Mouse (Mus musculus) right cerebral cortex, postnatal 36 days (tissue): ENCODE measurements around the gene Nrbf2.

Experiments used
- DNase-seq, 2 experiments: peaks; one replicate each; pipeline ENCODE4 v3.0.0; 2022; ENCODE audit warnings: low spot score in 2 of 2, mixed read lengths in 1 of 2

The Nrbf2 gene

DNA sequence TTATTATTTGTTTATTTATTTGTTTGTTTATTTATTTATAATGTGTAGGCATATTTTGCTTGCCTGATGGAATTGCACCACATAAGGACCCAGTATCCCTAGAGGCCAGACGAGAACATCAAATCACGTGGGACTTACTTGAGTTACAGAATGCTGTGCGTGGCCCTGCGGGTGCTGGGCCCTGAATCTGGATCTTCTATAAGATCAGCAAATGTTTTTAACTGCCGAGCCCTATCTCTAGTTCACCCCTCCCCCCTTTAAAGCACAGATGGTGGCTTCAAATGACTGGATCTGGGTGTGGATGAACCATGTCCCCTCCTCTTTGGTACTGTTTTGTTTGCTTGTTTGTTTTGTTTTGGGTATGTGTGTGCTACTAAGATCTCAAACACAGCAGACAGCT, 10.2 kb upstream of the Nrbf2 start:
- no peak for DNase-seq

GRCm38 (mm10) chr10:67291087-67291486, 6.0 kb upstream of the Nrbf2 start:
- DNase-seq, result no peak

GRCm38 (mm10) chr10:67290622-67291021, 5.5 kb upstream of the Nrbf2 start:
- no peak for DNase-seq

- peak; percentile 53 to 72 for DNase-seq
Measured at GRCm38 (mm10) chr10:67287877-67288276, 2.8 kb upstream of the Nrbf2 start.

DNA sequence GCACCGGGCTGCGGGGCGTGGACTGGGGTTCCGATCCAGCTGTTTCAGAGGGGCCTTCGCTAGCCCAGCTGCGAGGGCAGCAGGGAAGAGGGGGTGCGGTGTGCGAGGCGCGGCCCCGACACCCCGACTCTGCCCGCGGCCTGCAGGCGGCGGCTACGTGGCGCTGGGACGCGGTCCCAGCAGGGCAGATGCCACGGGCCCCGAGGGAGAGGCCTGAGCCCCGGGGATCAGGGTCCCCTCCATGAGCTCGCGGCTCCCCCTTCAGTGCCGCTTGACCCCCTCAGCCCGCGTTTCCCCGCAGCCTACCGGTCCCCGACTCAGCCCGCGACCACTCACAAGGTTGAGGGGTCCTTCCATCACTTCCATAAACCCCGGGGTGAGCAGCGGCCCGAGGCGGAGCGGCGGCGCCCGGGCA, 337 bp downstream of the Nrbf2 start:
- DNase-seq, result peak in 1 of 2 experiments; percentile 11

- no peak for DNase-seq
Measured at GRCm38 (mm10) chr10:67284311-67284710, 794 bp downstream of the Nrbf2 start.

DNA sequence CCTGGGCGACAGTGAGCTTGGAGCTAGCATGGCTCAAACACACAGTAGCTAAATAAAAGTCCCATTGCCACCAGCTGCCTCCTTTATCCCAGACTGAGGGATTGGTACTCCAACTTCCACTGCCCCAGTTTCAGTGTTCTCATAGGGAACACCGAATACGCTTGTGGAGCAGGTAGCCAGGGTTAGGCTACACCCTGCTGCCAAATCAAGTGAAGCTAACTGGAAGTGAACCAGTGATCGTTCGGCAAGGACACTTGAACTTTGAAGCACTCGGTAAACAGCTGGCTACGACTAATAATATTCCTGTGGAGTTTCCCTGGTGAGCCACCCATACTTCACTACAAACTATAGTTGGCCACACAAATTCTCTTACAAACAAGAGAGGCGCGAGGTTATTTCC, 1.6 kb downstream of the Nrbf2 start:
- DNase-seq, result no peak

DNA sequence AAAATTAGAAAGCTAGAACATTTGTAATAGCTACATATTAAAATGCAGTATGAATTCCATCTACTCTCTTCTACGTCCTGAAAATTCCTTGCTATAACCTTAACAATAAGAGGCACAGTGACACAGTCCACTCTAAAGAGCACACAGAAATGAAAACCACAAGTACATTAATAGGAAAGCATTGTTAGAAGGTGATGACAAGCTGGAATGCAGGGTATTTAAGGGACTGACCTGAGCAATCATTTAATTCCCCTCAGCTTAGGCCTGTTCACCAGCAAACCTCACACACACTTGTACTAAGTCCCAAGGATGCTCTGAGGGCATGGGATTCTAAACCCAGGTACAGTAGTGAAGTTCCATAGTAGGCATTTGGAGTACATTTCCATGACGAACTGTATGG, 2.6 kb downstream of the Nrbf2 start:
- no peak for DNase-seq

- DNase-seq, result no peak
Measured at GRCm38 (mm10) chr10:67281852-67282251, 3.3 kb downstream of the Nrbf2 start.

GRCm38 (mm10) chr10:67275916-67276315, 9.2 kb downstream of the Nrbf2 start:
- DNase-seq, result no peak

DNA sequence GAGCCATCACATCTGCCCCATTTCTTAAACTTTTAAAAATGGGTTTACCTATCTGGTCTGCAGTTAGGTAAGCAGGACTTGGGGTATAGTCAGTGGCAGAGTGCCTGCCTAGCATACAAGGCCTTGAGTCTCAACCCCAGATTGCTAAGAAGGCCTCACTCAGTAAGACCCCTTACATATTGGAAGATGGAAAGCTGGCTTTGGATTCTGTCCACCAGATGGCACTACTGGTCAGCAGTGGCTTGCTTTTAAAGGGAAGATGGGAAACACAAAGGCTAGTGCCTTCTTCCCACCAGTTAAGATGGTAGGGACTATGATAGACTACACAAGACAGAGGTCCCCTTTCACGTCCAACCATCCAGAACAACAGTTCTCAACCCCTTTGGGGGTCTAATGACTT, 20.3 kb downstream of the Nrbf2 start:
- no peak for DNase-seq

GRCm38 (mm10) chr10:67253115-67253514, 32.0 kb downstream of the Nrbf2 start:
- no peak for DNase-seq

- no peak for DNase-seq
Measured at GRCm38 (mm10) chr10:67252353-67252752, 32.8 kb downstream of the Nrbf2 start.

GRCm38 (mm10) chr10:67250846-67251245, 34.3 kb downstream of the Nrbf2 start:
- DNase-seq, result no peak

DNA sequence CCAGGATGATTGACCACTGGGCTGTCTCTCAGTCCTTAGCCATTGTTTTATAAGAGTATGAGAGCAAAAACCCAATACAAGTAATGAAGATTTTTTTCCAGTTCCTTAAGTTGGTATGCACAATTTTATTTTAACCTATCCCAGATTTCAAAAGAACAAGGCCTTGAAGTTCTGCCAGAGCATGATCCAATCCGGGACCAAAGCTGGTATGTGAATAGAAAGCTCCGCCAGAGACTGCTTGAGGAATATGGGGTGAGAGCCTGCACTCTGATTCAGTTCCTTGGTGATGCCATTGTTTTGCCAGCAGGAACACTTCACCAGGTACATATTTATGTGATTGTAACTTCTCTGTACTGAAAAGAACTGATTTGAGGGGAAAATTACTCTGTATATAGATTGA, 35.6 kb downstream of the Nrbf2 start:
- peak; percentile 29 to 49 for DNase-seq

GRCm38 (mm10) chr10:67247145-67247544, 38.0 kb downstream of the Nrbf2 start:
- no peak for DNase-seq

DNA sequence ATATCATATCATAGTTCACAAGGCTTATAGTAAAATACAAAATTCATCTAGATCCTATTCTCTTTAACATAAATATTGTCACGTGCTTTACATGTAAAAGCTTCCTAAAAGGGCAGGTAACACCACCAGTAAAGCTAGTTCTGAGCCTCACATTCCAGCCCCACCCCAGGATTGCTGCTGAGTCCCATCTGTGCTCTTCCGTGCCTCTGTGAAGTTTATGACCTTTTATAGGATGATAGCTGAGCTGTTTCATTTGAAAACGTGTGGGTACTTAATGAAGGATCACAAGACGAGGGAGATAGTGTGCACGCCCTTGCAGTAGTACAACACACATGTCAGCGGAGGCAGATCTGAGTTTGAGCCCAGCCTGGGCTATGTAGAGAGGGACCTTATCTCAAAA, 54.7 kb downstream of the Nrbf2 start:
- DNase-seq, result no peak

- no peak for DNase-seq
Measured at GRCm38 (mm10) chr10:67226543-67226942, 58.6 kb downstream of the Nrbf2 start.

DNA sequence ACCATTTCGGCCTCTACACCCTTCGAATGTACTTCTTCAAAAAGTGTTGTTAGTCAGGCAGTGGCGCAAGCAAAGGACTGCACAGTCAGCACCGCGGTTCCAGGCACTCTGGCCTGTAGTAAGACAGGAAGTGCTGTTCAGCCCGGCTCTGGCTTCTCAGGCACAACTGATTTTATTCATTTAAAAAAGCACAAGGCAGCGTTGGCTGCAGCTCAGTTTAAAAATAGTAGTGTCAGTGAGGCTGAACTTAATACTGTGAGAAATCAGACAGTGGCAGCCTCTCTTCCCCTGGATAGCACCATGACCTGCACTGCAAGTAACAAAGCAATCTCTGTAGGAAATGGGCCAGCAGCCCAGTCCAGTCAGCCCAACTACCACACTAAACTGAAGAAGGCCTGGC, 59.0 kb downstream of the Nrbf2 start:
- DNase-seq, result peak; percentile 52 to 54

DNA sequence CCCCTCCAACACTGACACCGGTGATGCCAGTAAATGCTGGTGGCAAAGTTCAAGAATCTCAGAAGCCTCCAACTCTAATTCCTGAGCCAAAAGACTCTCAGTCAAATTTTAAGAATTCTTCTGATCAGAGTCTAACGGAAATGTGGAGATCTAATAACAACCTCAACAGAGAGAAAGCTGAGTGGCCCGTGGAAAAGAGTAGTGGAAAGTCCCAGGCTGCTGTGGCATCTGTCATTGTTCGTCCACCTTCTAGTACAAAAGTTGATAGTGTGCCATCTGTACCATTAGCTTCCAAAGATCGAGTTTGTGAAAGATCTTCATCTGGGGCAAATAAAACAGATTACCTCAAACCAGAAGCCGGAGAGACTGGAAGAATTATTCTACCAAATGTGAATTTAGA, 59.6 kb downstream of the Nrbf2 start:
- DNase-seq, result no peak

- DNase-seq, result no peak
Measured at GRCm38 (mm10) chr10:67223942-67224341, 61.2 kb downstream of the Nrbf2 start.

- DNase-seq, result no peak
Measured at GRCm38 (mm10) chr10:67221284-67221683, 63.8 kb downstream of the Nrbf2 start.

DNA sequence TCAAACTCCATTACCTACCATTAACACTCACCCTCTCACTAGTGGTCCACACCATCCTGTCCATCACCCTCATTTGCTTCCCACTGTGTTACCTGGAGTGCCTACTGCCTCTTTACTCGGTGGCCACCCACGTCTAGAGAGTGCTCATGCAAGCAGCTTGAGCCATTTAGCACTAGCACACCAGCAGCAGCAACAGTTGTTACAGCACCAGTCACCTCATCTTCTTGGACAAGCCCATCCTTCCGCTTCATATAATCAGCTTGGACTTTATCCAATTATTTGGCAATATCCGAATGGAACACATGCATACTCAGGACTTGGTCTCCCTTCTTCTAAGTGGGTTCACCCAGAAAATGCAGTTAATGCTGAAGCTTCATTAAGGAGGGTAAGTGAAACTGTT, 64.9 kb downstream of the Nrbf2 start:
- DNase-seq, result no peak

- no peak for DNase-seq
Measured at GRCm38 (mm10) chr10:67218873-67219565, 66.1 kb downstream of the Nrbf2 start.
